Mouse (Mus musculus) thymus, postnatal 10 days (tissue): ENCODE data around the gene Mark4.
A peak's percentile ranks its signal among the peaks of the same experiment; 100 is the strongest.

Experiments used
- DNase-seq, 2 experiments: peaks; one replicate each; pipeline ENCODE4 v3.0.0; 2021; ENCODE audit warnings: low spot score in 2 of 2

Gene Mark4

DNA sequence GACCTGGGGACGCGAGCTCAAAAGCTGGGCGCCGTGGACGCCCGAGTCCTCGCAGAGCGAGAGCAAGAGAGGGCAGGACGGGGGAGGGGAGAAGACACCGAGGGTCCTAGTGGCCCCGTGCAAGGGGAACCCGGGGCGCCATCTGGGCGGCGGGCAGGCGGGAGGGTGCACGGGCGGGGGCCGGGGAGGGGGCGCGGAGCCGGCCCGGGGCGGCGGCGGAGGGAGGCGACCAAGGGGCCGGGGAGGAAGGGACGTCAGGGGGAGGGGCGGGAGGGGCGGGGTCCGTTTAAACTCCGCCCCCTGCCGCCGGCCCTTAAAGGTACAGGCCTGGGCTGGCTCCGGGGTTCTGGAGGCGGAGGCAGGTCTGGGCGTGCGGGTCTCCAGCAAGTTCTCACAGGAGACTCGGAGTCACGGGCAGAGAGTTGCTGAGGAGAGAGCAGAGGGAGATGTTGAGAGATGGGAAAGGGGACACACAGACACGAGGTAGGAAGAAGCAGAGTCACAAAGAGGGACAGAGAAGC, at the start of gene Mark4:
Gene Mark4, minus strand, starts transcription at position 231 of the 521 bp plus-strand sequence.
- DNase-seq = peak; percentile 70 to 79

DNA sequence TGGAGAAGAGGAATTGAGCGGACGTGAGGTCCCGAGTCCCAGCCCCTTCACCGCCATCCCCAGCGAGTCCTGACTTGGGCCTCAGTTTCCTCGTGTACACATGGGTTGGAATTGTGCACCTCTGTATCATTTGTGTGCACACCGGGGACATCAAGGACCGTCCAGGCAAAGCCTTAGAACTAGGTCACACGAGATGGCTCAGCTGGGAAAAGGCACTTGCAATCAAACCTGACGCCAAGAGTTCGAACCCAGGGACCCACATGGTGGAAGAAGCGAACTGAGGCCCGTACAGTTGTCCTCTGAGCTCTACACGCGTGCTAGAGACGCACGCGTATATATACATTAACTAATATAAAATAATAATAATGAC, 49.0 kb upstream of the Mark4 start:
- DNase-seq = no peak

DNA sequence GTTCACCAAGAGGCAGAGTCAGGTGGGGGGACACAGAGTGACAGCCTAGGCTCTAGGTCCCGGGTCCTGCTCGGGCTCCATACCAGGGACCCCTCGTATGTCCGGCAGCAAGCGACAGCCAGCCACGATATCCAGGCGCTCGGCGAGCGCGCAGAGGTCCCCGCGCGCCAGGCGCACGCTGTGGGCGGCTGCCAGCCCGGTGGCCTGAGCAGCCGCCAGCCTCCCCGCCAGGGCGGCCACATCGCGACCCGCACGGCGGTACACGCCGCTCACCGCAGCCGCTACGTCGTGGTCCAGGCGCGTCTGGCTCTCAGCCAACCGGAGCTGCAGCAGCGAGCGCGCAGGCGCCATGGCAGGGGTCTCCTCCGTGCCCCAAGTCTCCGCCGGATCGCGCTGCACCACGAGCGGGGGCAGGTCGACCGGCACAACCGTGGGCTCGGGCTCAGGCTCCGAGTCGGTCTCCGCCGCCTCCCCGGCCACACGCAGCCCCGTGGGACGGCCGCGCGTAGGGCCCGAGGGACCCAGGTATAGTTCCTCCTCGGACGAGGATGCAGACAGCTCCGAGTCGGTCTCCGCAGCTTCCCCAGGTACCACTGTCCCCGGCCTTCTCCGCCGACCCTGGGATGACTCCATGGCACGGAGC, 48.5 kb upstream of the Mark4 start:
- peak; percentile 49 to 58 for DNase-seq

DNA sequence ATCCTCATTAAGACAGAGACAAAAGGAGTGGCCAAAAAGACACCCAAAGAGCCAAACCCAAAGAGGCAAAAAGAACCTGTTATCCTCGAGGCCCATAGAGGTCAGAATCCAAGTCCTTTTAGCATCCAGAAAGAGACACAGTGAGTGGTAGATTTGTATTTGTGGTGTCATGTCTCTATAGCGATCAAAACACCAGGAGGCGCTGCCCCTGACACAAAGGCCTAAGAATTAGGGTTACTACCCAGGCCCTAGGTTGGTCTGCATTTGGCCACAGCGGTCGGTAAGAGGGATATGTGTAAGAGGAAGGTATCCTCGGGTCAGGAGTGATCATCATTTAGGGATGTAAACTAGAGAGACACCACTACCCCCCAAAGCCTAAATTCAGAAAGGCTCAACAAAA, 47.7 kb upstream of the Mark4 start:
- DNase-seq = no peak

DNA sequence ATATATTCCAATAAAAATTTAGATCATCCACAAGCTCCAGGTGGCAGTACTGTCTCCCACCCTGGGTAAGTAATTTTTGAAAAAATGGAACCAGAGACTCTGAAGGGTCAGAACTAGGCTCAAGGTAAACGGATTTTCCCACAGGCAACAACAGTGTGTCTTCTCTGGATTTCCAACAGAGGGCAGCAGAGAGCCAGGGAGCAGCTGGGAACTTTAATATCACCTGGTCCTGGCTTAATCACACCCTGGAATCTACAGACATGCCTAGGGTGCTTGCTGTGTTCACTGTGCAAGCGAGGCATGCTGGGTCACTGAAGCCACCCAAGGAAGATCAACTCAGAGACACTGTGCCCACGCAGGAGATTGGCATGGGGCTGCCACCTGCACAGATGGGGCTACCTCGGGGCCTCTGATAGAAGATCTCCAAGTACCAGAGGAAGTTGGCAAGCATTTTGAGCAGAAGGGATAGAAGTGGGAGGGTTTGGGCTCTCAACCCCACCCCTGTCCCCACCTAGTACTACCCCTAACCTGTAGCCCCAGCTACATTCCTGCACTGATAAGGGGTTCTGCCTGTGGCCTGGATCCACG, 45.0 kb upstream of the Mark4 start:
- DNase-seq = peak in 1 of 2 experiments; percentile 73

DNA sequence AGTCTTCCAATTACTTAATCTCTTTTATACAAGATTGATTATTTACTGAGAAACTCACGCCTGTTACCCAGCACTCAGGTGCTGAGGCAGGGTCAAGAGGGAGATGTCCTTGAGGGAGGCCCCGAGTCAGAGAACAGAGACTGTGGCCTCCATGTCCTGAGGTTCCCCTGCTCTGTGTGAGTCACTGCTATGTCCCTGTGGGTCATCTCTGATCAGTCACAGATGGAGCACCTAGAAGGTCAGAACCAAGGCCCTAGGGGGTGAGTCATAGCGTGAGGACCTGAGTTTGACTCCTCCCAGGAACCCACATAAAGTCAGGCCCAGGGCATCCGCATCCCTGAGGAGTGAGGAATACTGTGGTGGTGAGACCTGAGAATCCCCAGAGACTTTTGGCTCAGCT, 43.0 kb upstream of the Mark4 start:
- DNase-seq = no peak

DNA sequence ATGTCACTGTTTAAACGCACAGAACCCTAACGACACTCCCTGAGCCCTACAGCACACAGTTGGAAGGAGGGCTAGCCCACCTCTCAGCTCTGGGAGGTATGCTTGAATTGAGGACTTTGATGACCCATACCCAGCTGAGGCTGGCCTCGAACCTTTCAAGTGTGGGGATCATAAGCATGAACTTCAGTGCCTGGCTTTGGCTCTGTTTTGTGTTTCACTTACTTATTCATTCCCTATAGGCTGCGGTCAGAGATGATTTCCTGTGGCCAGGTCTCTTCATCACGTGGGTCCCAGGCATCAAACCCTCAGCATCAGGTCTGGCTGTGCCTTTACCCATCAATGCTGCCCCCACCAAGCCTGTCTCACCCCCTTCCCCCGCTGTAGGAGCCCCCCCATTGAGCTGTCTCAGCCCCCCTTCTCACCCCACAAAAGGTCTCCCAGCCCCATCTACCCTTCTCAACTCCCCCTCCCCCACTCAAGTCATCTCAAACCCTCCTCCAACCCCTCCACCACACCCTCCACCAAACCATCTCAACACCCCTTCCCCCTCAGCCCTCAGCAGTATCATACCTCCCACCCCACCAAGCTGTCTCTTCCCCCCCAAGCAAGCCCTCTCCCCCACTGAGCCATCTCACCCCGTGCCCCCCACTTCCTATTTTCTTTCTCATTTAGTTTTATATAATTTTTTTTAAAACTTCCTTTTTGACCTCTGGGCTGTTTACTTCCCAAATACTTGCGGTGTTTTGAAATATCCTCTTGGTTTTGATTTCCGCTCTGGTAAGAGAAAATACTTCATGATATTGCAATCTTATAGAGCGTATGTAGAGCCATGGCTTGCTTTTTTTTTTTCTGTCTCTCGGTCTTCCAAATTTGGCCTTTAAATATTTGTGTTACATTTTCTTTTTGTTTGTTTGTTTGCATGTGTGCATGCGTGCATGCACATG, 42.1 kb upstream of the Mark4 start:
- no peak for DNase-seq

DNA sequence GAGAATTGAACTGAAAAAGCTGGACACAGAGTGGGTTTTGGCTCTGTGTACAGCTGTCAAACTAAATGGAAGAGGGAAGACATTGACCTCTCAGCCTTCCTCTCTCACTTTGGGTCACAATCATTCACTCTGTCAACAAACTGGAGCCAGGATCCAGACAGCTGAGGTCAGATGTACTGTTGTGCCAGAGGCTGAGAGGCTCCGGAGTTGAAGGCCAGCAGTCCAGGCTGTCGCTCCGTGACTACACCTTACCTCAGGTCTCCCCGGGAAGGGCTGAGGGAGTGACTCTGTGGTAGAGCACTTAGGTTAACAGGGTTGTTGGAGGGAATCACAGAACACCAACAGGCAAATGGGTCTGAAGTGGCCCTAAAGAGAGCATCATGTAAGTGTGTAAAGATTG, 39.7 kb upstream of the Mark4 start:
- DNase-seq = no peak

DNA sequence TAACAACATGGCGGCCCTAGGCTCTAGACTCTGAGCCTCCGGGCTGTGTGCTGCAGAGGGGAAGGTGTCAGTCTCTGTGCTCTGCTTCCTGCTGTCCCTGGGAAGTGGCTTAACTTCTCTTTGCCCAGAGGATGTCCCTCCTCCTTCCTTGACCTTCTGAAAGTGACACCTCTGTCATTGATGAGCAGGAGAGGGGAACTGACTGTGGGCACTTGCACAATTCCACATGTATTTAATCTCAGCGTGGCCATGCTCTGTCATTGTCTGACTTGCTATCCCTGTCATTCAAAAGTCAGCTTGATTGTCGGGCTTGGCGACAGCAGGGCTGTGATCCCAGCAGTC, 37.6 kb upstream of the Mark4 start:
- DNase-seq = no peak

DNA sequence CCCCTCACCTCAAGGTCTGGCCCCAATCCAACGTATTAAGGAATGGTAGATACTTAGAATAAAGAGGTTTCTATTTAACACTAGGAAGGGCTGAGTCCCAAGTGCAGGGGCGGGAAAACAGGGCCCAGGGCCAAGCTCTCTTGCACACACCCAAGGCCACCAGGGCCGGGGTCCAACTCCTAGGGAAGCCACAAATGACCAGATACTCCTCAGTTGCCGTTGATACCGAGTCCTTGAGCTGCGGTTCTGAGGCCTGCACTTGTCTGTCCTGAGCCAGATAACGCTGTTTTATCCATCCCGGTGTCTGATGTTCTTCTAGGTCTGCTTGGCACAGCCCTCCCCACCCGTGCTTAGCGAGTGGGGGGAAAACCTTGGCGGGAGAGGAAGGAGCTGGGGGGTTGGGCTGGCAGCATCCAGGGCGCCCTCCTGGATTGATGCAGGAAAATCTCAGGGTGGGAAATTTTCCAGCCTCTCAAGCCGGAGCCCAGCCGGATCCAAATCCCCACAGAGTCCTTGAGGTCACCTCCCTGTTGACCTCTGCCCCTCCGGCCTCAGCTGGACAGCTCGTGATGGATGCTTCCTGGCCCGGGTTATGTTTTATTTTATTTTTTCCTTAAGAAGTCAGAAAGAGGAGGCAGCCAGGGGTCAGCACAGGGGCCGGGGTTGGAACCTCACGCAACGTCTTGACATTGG, 37.0 kb upstream of the Mark4 start:
- DNase-seq = no peak

DNA sequence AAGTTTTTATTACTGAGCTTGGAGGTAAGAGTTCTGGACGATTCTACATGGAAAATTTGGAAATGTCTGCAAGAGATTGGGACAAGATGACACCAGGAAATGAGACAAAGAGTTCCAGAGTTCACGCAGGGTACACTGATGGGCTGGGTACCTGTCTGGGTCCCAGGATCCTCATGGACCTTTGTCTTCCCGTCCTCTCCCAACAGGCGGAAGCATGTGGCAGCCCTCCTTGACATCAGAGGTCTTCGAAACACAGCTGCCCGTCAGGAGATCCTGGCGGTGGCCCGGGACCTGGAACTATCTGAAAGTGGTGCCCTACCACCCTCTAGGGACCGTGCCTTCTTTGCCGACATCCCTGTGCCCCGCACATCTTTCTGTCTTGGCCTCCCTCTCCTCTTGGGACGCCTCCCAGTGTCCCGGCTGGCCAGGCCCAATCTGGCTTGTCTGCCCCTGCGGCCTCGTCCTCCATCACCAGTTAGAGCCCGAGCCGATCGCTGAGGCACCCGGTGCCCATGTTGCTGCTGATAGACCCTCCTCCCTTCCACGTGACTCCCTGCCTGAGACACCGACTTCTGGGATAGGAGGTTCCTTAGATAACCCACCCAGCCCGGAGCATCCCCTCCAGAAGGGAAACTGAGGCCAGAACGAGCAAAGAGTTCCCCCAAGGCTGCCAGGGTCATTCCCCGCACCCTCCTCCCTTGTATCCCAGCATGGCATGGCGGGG, 36.3 kb upstream of the Mark4 start:
- no peak for DNase-seq

DNA sequence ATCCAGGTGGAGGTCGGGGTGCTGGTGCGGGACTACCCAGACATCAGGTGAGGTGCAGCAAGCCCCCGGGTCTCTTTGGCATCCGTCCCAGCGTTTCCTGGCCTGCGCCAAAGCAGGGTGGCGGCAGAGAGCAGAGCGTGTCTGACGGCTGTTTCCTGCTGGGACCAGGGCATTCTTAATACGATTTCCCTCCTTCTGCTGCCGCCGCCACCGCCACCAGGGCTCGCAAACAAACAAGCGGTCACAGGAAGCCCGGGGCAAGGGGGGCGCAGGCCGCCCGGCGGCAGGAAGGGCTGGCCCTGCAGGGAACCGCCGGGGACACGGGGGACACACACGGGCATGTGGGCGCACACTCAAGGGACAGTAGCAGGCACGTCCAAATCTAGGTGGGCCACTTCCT, 33.1 kb upstream of the Mark4 start:
- DNase-seq = no peak

DNA sequence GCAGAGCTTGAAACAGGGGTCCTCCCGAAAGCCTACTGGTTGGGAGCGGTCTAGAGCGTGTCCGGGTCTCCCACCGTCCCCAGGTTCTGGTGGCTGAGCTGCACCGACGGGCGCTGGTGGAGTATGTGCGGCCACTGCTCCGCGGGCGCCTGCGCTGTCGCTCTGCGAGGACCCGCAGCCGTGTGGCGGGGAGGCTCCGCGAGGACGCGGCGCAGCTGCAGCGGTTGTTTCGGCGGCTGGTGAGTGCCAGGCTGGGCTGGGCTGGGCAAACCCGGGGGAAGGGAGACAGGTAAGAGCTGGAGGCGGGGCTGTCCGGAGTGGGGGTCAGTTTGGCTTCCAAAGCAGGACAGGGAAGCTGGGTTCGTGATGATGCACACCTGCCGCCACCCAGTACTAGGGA, 30.9 kb upstream of the Mark4 start:
- DNase-seq = no peak

DNA sequence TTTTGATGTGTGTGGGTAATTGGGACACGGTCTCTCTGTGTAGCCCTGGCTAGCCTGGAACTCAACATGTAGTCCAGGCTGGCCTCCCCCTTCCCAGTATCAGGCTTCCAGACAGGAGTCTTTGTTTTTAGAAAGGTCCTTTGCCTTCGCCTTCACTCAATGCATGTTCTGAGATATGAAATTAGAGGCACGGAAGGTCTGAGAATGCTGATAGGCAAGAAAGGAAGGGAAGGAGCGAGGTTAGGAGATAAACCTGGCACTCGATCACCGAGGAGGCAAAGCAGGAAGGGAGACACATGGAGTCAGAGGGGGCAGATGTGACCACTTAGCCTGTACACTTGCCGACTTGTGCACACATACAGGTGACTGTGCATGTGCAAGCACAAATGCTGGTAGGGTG, 27.9 kb upstream of the Mark4 start:
- no peak for DNase-seq

DNA sequence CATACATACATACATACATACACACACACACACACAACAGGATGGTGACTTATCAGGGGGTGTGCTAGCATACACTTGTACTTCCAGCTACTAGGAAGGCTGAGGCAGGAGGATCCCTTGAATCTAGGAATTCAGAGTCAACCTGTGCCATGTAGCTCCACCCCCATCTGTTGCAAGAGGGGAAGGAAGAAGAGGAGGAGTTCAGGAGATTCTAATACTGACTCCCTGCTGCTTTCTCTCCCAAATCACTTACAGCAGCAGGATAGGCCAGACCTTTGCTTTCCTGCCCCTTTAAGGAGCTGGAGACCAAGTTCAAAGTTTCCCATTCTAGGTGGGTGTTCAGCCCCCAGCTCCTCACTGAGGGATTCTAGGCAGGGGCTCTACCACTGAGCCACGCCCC, 26.9 kb upstream of the Mark4 start:
- DNase-seq = no peak

DNA sequence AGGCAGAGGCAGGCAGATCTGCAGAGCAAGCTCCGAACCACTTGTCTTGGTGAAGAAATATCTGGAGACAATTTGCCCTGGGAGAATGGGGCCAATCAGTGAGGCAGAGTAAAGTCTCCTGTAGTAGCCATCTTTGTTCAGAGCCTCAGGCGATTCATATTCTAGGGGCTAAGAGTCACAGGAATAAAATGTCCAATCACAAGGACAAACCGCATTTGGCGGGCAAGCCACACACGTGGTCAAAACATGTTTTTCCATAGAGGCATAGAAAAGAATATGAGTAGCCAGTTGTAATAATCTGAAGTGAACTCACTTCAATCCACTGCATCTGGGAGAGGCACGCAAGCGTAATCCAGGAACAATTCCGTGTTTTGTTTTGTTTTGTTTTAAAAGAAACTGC, 24.7 kb upstream of the Mark4 start:
- DNase-seq = no peak

DNA sequence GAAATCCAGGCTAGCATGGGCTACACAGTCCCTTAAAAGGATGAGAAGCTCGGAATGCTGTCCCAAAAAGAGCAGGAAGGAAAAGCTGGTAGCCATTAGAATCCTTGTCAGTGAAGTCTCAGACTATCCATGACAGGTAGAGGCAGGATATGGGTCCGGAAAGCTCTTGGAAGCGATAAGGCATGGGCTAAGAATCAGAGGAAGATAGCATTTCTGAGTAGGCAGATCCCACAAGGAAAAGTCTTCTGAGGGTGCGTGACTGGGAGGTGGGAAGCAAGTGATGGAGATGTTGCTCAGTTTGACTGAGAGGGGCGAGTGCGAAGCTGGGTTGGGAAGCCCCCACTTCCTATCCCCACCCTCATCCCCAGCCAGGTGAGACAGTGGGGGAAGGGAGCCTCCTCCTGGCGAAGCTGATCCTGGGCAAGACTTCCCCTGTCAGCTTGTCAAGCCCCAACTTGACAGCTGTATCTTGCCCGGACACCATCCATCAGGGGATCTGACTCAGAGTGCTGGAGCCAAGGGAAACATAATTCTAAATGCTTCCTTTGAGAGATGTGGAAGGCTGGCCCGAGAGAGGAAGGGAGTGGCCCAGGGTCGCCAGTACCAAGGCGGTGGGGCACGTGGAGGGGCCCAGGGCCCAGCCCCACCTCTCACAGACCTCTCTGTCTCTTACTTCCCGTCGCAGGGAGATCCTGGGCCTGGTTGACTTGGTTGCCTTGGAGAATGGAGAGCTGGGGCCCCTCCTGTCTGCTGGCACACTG, 19.2 kb upstream of the Mark4 start:
- DNase-seq = no peak

DNA sequence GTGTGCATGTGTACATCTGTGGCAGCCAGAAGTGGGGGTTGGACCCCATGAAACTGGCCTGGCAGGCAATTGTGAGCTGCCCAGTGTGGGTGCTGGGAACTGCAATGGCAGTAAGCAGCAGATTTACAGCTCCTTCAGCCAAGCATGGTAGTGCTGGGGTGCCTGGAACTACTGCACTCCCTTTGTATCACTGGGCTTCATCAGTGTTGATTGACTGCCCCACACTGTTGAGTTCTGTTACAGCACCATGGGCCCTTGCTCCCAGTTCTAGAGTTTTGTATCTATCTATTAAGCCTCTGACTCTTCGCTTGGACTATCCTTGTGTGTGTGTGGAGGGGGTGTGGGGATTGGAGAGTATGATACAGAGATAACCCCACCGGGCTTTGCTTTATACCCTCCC, 18.5 kb upstream of the Mark4 start:
- no peak for DNase-seq

DNA sequence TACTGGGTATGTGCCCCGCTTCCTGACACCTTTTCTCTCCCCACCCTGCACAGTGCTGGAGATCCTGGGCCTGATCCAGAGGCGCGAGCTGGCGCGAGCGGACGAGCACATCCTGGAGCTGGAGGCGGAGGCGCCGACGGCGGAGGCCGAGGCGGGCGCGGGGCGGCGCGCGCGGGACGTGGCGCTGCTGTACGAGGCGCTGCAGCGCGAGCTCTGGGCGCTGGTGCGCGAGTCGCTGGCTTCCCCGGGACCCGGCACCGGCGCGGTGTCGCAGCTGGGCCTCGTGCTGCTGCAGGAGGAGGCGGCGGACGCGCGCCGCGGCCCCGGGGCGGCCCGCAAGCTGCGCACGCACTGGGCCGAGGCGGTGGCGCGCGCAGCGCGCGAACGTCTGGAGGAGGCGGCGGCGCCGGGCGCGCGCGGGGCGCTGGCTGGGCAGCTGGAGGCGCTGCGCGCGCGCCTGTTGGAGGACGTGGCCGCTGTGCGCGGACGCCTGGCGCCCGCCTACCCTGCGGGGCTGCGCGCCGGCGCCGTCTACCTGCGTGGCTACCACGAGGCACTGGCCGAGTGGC, 15.3 kb upstream of the Mark4 start:
- DNase-seq = peak; percentile 41 to 53

DNA sequence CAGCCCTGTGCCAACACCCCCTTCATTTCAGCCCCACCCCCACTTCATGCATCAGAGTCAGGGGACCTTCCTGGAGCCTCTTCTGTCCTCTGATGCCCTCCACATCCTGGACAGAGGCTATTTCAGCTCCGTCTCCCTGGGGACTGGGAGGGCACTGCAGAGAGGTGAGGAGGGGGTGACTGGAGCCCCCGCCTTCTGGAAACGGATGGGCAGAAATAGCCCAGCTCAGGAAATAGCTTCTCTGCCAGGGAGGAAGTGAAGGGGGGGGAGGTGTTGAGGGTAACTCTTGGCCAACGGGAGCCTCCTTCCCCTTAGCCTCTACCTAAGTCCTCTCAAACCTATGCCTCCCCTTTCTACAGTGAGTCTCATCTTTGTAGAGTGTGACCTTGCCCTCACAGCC, 13.8 kb upstream of the Mark4 start:
- DNase-seq = no peak
